Mouse (Mus musculus): Measurements from ENCODE around the gene Arhgef17. TPM values are rescaled to one million over a fixed set of nuclear protein-coding genes. Genes with fewer than 3 reads are reported as not detected.

Arhgef17 gene
- polyA plus RNA-seq, 1 experiment, result not detected

DNA sequence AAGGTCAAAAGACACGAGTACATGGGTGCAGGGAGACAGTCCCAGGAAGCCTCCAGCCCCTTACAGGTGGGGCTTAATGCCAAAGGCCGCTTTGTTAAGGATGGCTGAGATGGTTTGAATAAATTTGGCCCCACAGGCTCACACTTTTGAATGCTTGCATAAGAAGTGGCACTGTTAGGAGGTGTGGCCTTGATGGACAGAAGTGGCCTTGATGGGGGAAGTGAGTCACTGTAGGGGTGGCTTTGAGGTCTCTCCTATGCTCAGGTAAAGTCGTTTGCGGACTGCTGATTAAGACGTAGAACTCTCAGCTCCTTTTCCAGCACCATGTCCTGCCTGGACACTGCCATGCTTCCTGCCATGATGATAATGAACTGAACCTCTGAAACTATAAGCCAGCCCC is 34.1 kb downstream of the Arhgef17 start:
- H3K4me1 ChIP-seq (ENCODE audit: control insufficient read depth, insufficient read depth, low read length), result peaks cover 35% of the 10 kb centered on the region
- no peak overlapping the region for H3K4me3 ChIP-seq (ENCODE audit: insufficient read depth, low read depth, low read length)
- TF ChIP-seq POLR2A (IDR thresholded peaks at IDR 0.05; ENCODE audit: insufficient read depth, low read depth, low read length) (no peak), CTCF (IDR thresholded peaks at IDR 0.05; ENCODE audit: insufficient read depth, low read depth, low read length) (no peak)
- 75% methylated on average over 5 of the region's 5 CpGs for WGBS
- H3K27ac ChIP-seq (ENCODE audit: insufficient read depth, low read depth, low read length), result 0 out of 2 replicates have a peak overlapping the region, but pooled peaks have one; percentile 6

DNA sequence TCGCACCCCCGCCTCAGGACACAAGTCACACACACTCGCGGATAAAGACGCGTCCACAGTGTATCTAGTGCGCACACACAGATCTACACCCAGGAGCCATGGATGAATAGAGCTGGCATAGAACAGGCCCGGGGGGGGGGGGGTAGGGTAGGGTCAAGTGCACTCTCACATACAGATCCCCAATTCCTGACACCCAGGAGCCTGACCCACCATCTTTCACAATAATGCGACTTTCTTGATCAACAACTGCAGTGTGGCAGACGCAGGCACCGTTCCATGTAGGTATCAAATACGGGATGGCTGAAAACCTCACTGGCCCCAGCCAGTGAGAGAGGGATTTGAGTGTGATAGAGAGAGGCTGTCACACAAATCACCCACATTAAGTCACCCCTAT is 37.1 kb downstream of the Arhgef17 start:
- WGBS, result 4% methylated on average over 12 of the region's 12 CpGs
- TF ChIP-seq CTCF (IDR thresholded peaks at IDR 0.05; ENCODE audit: insufficient read depth, low read depth, low read length) (no peak), POLR2A (IDR thresholded peaks at IDR 0.05; ENCODE audit: insufficient read depth, low read depth, low read length) (no peak)
- Histone ChIP-seq H3K4me1 (ENCODE audit: control insufficient read depth, insufficient read depth, low read length) (peaks cover 46% of the 10 kb centered on the region), H3K27ac (ENCODE audit: insufficient read depth, low read depth, low read length) (no peak overlapping the region; the same call in 1 of the 2 replicates), H3K4me3 (ENCODE audit: insufficient read depth, low read depth, low read length) (peak overlapping the region; percentile 74)

DNA sequence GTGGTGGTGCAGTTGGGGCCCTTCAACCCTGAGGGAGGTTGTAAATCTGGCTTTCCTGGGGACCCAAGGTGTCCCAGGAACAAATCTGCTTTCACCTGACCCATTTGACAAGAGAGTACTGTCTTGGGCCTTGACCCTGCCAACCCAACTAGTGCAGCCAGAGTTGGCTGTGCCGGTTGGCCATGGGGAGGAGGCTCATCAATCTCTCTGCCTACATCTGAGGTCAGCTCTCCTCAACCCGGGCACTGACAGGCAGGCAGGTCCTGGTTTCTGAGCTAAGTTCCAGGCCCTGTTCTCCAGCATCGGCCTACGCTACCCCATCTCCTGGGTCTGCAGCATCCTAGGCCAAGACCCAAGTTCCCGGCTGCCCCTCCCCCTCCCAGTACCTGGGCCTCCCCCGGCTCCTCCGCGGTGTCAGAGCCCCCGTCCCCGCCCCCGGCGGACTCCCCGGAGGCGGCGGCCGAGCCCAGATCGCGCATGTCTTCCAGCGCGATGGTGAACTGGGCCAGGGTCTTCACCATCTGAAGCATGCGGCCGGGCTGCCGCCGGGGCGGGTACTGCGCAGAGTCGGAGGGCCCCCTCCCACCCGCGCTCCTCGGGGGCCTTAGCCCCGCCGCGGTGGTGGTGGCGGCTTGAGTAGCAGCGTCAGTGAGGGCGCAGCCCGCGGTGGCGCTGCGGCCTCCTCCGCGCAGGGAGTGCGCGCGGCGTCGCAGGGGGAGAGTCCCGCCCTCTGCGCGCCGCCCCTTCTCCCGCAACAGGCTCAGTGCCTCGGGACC is 37.7 kb downstream of the Arhgef17 start:
- Histone ChIP-seq H3K4me3 (ENCODE audit: insufficient read depth, low read depth, low read length) (peak overlapping the region; percentile 74), H3K27ac (ENCODE audit: insufficient read depth, low read depth, low read length) (peak overlapping the region; percentile 9; the same call in 1 of the 2 replicates), H3K4me1 (ENCODE audit: control insufficient read depth, insufficient read depth, low read length) (peaks cover 46% of the 10 kb centered on the region)
- TF ChIP-seq CTCF (IDR thresholded peaks at IDR 0.05; ENCODE audit: insufficient read depth, low read depth, low read length) (no peak), POLR2A (IDR thresholded peaks at IDR 0.05; ENCODE audit: insufficient read depth, low read depth, low read length) (peak; percentile 41; the same call in 1 of the 2 replicates)
- WGBS, result 2% methylated on average over 53 of the region's 53 CpGs

DNA sequence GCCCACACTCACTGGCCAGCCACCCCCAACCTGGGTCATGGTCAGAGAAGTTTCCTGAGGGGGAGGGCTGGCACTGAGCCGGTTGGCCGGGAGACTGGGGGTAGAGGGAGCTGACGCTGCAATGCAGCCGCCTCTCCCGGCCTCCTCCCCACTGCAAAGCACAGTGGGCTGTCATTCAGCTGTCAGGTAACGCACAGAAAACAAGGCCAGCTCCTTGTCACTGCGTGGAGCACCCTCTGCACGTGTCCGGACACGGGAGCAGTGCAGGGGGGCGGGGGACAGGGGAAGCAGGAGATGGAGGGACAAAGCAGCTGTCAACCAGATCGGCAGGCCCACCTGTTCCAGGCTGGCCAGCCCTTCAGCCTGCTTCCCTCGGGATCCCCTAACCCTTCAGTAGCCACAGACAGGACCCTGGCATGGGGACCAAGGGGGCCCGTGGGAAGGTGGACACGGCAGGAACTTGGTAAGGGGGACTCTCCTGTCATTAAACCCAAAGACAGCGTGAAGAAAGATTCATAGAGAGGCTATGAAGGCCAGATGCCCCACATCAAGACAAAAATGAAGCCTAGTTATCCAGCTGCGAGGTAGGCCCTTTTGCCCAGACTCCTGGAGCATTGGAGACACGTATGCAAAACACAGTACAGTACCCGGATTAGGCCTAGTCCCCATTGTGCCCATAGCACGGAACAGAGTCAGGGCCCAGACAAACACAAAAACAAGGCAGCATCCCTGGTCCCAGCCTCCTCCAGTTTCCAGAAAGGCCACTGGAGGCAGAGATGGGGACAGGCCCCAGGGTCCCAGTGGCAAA is 38.5 kb downstream of the Arhgef17 start:
- Histone ChIP-seq H3K27ac (ENCODE audit: insufficient read depth, low read depth, low read length) (peak overlapping the region; percentile 4; the same call in 1 of the 2 replicates), H3K4me3 (ENCODE audit: insufficient read depth, low read depth, low read length) (peak overlapping the region; percentile 74), H3K4me1 (ENCODE audit: control insufficient read depth, insufficient read depth, low read length) (peaks cover 46% of the 10 kb centered on the region)
- no peak for TF ChIP-seq CTCF (IDR thresholded peaks at IDR 0.05; ENCODE audit: insufficient read depth, low read depth, low read length)
- no peak for TF ChIP-seq POLR2A (IDR thresholded peaks at IDR 0.05; ENCODE audit: insufficient read depth, low read depth, low read length)
- WGBS, result 27% methylated on average over 20 of the region's 20 CpGs

GRCm38 (mm10) chr7:100886535-100886934 is 45.4 kb downstream of the Arhgef17 start:
- no peak overlapping the region for H3K27ac ChIP-seq (ENCODE audit: insufficient read depth, low read depth, low read length)
- WGBS, result 28% methylated on average over 3 of the region's 3 CpGs
- TF ChIP-seq CTCF (IDR thresholded peaks at IDR 0.05; ENCODE audit: insufficient read depth, low read depth, low read length), result no peak
- no peak for TF ChIP-seq POLR2A (IDR thresholded peaks at IDR 0.05; ENCODE audit: insufficient read depth, low read depth, low read length)
- no peak overlapping the region for H3K4me3 ChIP-seq (ENCODE audit: insufficient read depth, low read depth, low read length)
- H3K4me1 ChIP-seq (ENCODE audit: control insufficient read depth, insufficient read depth, low read length), result peaks cover 2% of the 10 kb centered on the region; the same call in 1 of the 2 replicates

DNA sequence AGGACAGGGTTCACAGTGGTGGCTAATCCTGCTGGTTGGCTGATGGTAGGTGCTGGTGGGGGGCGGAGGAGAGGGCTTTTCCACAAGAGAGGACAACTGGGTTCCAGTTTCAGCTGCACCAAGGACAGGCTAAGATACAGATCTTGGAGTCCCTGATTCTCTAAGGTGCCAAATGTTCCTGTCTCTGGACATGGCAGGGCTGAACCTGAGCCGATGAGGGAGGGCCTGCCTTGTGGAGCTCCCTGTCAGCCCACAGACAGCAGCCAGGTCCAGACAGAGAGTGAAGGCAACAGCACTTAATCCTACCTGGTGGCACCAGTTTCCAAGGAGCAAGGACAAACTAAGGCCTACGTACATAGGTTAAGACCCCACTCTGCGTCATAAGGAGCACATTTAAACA is 47.4 kb downstream of the Arhgef17 start:
- 96% methylated on average over 4 of the region's 4 CpGs for WGBS
- H3K27ac ChIP-seq (ENCODE audit: insufficient read depth, low read depth, low read length), result no peak overlapping the region
- no peak overlapping the region for H3K4me3 ChIP-seq (ENCODE audit: insufficient read depth, low read depth, low read length)
- TF ChIP-seq CTCF (IDR thresholded peaks at IDR 0.05; ENCODE audit: insufficient read depth, low read depth, low read length) (no peak), POLR2A (IDR thresholded peaks at IDR 0.05; ENCODE audit: insufficient read depth, low read depth, low read length) (no peak)
- peaks cover 6% of the 10 kb centered on the region; the same call in 1 of the 2 replicates for H3K4me1 ChIP-seq (ENCODE audit: control insufficient read depth, insufficient read depth, low read length)

DNA sequence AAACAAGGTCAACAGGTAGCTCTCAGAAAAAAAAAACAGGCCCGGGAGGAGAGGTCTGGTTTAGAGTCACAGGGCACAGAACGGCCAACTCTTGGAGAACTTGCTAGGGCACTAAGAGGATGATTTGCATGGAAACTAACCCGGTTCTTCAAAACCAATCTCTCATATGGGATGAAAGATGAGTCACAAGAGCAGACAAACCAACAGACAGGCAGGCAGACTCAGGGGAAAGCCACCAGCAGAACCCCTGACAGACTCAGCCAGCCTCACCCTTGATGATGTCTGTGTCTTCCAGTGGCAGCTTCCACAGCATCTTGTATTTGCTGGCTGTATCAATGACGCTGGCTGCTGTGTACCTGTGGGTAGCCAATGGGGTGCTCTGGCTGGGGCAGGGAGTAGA is 50.0 kb downstream of the Arhgef17 start:
- 93% methylated on average over 4 of the region's 4 CpGs for WGBS
- H3K4me1 ChIP-seq (ENCODE audit: control insufficient read depth, insufficient read depth, low read length), result peaks cover 6% of the 10 kb centered on the region; the same call in 1 of the 2 replicates
- H3K4me3 ChIP-seq (ENCODE audit: insufficient read depth, low read depth, low read length), result no peak overlapping the region
- no peak overlapping the region for H3K27ac ChIP-seq (ENCODE audit: insufficient read depth, low read depth, low read length)
- no peak for TF ChIP-seq CTCF (IDR thresholded peaks at IDR 0.05; ENCODE audit: insufficient read depth, low read depth, low read length)

DNA sequence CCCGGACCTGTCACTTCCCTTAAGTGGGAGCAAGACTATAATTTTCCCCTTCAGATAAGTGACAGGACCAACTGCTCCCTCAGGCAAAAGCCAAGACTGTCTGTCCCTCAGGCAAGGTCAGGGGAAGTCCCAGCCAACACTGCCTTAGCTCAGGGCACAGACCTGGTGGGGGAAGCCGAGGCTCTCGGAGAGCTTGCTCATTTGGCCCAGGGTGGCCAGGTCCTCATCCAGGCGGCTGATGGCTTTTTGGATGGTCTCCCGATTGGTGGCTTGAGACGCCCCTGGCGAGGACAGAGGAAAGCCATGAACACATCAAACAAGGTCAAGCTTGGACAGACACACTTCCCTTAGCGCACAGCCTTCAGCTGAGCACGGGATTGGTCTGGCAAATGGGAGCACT is 50.4 kb downstream of the Arhgef17 start:
- peaks cover 7% of the 10 kb centered on the region for H3K4me1 ChIP-seq (ENCODE audit: control insufficient read depth, insufficient read depth, low read length)
- 77% methylated on average over 9 of the region's 9 CpGs for WGBS
- H3K4me3 ChIP-seq (ENCODE audit: insufficient read depth, low read depth, low read length), result no peak overlapping the region
- no peak for TF ChIP-seq POLR2A (IDR thresholded peaks at IDR 0.05; ENCODE audit: insufficient read depth, low read depth, low read length)
- no peak overlapping the region for H3K27ac ChIP-seq (ENCODE audit: insufficient read depth, low read depth, low read length)

DNA sequence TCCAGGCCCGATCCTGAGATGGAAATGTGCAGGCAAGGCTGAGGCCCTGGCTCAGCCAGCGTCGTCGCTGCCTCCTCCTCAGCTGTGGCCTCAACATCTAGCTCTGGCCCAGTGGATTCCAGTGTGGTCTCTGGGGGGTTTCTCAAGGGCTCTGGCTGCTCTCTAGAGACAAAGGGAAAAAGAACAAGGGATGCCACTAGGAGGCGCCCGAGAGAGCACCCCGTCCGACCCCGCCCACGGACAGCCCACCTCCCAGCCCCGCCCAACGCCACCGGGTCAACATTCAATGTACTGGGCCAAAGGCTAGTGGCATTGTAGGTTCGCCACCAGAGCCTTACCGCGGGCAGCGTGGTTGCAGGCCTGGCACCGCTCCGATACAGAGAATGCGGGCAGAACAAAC is 52.3 kb downstream of the Arhgef17 start:
- WGBS, result 27% methylated on average over 20 of the region's 20 CpGs
- Histone ChIP-seq H3K4me3 (ENCODE audit: insufficient read depth, low read depth, low read length) (no peak overlapping the region), H3K27ac (ENCODE audit: insufficient read depth, low read depth, low read length) (no peak overlapping the region), H3K4me1 (ENCODE audit: control insufficient read depth, insufficient read depth, low read length) (peaks cover 16% of the 10 kb centered on the region)
- TF ChIP-seq POLR2A (IDR thresholded peaks at IDR 0.05; ENCODE audit: insufficient read depth, low read depth, low read length) (no peak), CTCF (IDR thresholded peaks at IDR 0.05; ENCODE audit: insufficient read depth, low read depth, low read length) (peak; percentile 19; the same call in 1 of the 2 replicates)

Data from olfactory bulb, adult 2 months (tissue).